Mouse (Mus musculus): ENCODE results near the gene Limch1. TPM values are rescaled to one million over a fixed set of nuclear protein-coding genes. Genes with fewer than 3 reads are reported as not detected.

Gene Limch1
- total and polyA plus RNA-seq, 3 experiments = 9.8 to 93.7 (median 69.3) TPM

- peak; percentile 41 for DNase-seq
Observed at GRCm38 (mm10) chr5:66979332-66980218, 233.9 kb downstream of the Limch1 start.

- no peak for DNase-seq
Observed at GRCm38 (mm10) chr5:66980862-66981261, 235.2 kb downstream of the Limch1 start.

GRCm38 (mm10) chr5:66983104-66983503 is 237.5 kb downstream of the Limch1 start:
- DNase-seq = no peak

- peak; percentile 48 for DNase-seq
Observed at GRCm38 (mm10) chr5:66988926-66989325, 243.3 kb downstream of the Limch1 start.

- DNase-seq = no peak
Observed at GRCm38 (mm10) chr5:66989531-66989930, 243.9 kb downstream of the Limch1 start.

GRCm38 (mm10) chr5:66992401-66992800 is 246.8 kb downstream of the Limch1 start:
- no peak for DNase-seq

GRCm38 (mm10) chr5:66993076-66993475 is 247.4 kb downstream of the Limch1 start:
- DNase-seq = no peak

GRCm38 (mm10) chr5:66996124-66996523 is 250.5 kb downstream of the Limch1 start:
- no peak for DNase-seq

- DNase-seq = peak; percentile 82
Observed at GRCm38 (mm10) chr5:66996886-66997599, 251.4 kb downstream of the Limch1 start.

GRCm38 (mm10) chr5:66997600-66997930 is 251.9 kb downstream of the Limch1 start:
- no peak for DNase-seq

- DNase-seq = no peak
Observed at GRCm38 (mm10) chr5:66998341-66998740, 252.7 kb downstream of the Limch1 start.

GRCm38 (mm10) chr5:67002346-67002745 is 256.7 kb downstream of the Limch1 start:
- DNase-seq = no peak

- no peak for DNase-seq
Observed at GRCm38 (mm10) chr5:67004619-67005018, 259.0 kb downstream of the Limch1 start.

- peak; percentile 87 for DNase-seq
Observed at GRCm38 (mm10) chr5:67011043-67011870, 265.6 kb downstream of the Limch1 start.

GRCm38 (mm10) chr5:67011985-67012384 is 266.4 kb downstream of the Limch1 start:
- no peak for DNase-seq

GRCm38 (mm10) chr5:67013926-67014325 is 268.3 kb downstream of the Limch1 start:
- DNase-seq = no peak

GRCm38 (mm10) chr5:67016450-67016849 is 270.8 kb downstream of the Limch1 start:
- DNase-seq = peak; percentile 78

- DNase-seq = no peak
Observed at GRCm38 (mm10) chr5:67024459-67025050, 278.9 kb downstream of the Limch1 start.

- DNase-seq = no peak
Observed at GRCm38 (mm10) chr5:67025095-67025494, 279.5 kb downstream of the Limch1 start.

GRCm38 (mm10) chr5:67025581-67025980 is 280.0 kb downstream of the Limch1 start:
- DNase-seq = no peak

GRCm38 (mm10) chr5:67028786-67029185 is 283.2 kb downstream of the Limch1 start:
- no peak for DNase-seq

GRCm38 (mm10) chr5:67029946-67030345 is 284.3 kb downstream of the Limch1 start:
- DNase-seq = no peak
